Mouse (Mus musculus): ENCODE measurements around the gene Rab2b.
"Not testable (repeated sequence)": the region's sequence is repeated elsewhere in the genome, so short reads cannot be mapped to it uniquely, and the experiment has no call there.

Rab2b gene

DNA sequence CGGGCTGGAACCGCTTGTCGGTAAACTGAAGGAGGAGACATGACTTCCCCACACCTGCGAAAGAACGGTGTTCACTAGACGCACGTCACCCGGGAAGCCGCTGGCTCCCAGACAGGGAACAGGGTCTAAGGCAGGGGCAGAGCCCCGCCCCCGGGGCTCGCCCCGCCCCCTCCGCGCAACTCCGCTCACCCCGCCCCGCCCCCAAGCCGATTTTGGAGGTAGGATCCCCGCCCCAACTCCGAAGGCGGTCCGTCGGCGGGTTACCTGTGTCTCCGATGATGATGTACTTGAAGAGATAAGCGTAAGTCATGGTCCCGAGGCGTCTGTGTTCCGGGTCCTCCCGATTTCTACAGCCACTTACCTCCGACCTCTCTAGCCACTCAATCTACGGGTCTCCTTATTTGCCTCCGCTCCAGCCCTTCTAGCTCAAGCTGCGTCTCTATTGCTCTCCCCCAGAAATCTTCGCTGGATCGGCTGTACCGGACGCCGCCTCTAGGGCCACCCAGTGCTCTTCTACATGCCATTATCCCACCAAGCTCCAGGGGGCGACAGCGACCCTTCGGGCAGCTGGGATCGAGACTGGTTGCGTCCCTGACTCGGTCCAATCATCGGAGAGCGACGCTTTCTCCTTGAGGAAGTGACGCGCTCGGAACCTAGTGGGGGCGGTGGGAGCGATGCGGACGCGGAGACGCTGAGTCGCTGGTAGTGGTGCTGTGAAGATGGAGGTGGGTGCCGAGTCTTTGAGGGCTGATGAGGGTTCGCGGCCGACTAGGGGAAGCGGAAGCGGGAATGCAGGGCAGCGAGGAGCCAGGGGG lies at the start of gene Rab2b, which contains the start of gene Tox4:
Gene Rab2b, minus strand, starts transcription at position 614 of the 815 bp plus-strand sequence.
Gene Tox4, plus strand, starts transcription at position 215 of the 815 bp plus-strand sequence.
- peak; percentile 98 for DNase-seq (ENCODE audit: low spot score)

DNA sequence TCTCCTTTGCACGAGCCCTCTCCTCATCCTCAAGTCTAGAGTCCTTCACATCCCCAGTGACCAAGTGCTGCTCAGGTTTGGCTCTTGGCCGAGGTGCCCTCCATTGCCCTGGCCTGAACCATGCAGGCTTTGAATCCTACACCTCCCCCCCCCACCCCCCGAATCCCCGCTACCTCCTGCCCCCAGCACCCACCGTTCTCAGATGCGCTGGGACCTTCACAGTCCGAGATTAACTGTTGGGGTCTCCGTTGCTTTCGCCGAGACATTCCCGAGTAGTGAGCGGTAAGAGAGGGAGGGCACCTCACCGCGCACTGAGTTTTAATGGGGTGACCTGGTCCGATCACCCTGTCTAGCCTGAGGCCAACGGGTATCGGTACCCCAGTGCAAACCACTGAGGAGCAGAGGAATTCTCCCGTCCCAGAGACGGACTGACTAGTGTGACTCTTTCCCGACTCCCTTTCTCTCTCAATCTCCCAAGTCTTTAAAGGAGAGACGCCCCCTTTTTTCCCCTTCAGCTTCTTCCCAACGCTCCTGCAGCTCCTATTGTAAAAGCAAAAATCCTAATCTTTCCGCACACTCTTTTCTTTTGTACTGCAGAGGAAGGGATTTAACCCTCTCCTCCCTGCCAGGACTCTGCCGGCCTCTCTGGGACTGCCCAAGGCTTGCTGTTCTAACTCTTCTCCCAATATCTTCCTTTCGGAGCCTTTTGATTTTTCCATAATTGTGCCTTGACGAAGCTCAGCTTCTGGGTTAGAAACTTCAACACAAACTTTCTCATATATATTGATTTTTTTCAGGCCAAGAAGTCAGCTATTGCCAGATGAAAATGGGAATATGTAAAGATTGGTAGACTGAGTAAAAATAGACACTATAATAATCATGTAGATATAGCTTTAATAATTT lies 48.8 kb upstream of the Rab2b start, which contains the start of gene Sall2:
Gene Sall2, minus strand, starts transcription at position 853 of the 903 bp plus-strand sequence.
- DNase-seq (ENCODE audit: low spot score) = no peak

GRCm38 (mm10) chr14:52327375-52327901 lies 48.1 kb upstream of the Rab2b start:
- no peak for DNase-seq (ENCODE audit: low spot score)

DNA sequence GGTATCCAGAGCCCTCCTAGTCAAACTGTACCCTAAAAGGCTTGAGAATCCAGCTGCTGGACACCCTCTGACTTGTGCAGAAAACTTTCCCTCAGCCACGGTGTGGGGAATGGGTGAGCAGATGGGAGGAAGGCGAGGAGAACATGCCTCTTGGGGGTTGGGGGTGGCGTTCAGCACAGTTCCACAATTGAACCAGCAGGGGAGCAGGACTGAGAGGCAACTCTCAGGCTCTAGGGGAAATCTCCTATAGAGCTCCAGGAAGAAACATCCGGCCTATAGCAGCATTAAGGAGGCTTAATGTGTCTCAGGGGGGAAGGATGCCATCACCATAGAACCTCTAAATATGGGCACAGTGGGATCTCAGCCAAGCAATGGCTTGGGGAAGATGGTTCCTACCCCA lies 46.5 kb upstream of the Rab2b start:
- DNase-seq (ENCODE audit: low spot score) = no peak

GRCm38 (mm10) chr14:52319361-52319760 lies 40.0 kb upstream of the Rab2b start:
- no peak for DNase-seq (ENCODE audit: low spot score)

DNA sequence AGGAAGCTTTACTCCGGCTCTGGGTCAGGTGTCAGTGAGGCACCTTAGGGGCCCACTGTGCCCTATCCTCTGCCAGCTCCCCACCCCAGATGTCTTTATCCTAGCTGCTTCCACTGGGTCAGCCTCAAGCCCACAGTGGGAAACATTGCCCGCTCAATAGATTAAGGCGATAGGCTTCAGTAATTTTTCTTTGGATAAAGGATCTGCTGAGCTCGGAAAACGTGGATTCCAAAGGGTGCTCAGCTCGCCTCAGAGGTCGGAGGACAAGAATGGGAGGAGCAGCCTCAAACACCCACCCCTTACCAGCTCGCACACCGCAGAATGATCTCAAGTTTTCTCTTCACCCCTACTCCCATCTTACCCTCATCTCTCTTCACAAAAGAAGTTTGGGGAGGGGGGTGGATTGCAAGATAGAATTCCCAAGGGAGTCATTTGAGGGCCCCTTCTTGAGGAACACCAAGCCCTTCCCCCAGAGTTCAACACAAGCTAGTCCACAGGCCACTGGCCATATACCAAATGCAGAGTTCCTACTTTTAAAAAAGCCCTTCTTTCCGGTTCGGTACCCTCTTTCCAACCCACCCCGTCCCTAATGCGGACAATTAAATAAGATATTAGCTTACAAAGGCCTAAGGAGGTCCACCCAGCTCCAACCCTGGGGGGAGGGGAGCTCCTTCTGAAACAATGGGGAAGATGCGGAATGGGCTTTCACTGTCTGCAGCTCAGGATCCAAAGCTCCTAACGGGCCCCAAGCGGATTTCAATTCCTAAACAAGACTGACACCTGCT lies 37.3 kb upstream of the Rab2b start:
- no peak for DNase-seq (ENCODE audit: low spot score)

GRCm38 (mm10) chr14:52315792-52316440 lies 36.6 kb upstream of the Rab2b start:
- peak; percentile 46 for DNase-seq (ENCODE audit: low spot score)

- no peak for DNase-seq (ENCODE audit: low spot score)
Observed at GRCm38 (mm10) chr14:52315283-52315780, 36.0 kb upstream of the Rab2b start.

DNA sequence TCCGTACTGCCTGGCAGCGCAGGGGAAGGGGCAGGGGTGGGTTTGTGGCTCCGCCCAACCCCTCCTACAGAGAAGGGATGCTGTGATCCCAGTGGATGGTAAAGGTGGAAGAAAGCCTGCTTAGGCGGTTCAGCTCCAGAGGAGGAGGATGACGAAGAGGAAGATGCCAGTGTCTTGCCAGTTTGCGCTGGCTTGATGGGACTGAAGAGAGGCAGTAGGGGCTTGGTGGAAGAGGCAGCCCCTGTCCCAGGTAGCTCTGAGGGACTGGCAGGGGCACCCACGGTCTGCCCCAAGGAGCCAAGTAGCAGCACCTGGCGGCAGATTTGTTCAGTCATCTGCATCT lies 35.4 kb upstream of the Rab2b start:
- DNase-seq (ENCODE audit: low spot score) = no peak

DNA sequence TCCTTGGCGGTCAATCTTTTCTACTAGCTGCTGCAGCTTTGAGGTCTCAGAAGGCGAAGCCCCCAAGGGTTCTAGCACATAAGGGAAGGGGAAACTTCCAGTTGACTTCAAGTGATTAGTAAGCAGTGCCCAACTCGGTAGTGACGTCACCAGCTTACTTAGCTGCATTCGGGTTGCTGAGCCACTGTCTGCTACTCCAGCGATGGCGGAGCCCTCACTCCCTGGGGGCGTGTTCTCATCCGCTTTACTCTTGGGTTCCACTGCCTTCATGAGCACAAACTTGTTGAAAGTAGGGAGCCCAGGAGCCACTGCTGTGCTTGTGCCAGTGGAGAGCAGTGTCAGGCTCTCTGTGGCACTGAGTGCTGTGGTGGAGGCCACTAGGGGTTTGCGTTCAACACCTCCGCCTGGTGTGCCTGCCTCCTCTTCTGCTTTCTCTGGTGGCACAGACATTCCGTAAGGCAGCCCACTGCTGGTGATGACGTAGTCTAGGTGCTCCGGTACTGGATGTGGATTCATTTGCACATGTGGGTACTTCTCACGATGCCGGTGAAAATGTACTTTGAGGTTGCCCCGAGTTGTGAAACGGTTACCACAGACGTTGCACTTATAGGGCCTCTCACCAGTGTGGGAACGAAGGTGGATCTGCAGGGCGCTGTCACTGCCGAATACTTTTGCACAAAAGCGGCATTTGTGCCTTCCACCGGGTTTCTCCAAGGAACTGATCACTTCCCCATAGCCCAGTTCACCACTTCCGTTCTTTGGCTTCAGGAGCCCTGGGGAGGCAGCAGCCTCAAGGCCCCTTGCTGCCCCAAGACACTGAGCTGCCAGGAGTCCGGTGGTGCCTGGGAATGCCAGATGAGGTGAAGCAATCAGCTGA lies 34.8 kb upstream of the Rab2b start:
- no peak for DNase-seq (ENCODE audit: low spot score)

DNA sequence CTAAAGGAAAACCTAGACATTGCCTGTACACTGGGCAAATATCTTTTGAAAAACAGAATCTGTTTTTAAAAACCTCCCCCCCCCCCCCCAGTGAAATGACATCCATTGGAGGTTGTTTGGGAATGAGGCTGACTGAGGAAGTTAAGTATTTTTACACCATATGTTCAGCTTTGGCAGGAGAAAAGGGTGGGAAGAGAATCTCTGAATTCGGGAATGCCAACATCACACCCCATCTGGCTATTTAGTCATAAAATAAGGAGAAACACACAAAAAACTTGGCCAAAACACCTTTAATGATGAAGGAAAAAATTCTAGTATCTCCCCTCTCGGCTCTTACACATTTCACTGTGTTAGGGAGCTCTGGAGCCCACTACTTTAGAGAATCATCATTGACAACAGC lies 31.6 kb upstream of the Rab2b start:
- no peak for DNase-seq (ENCODE audit: low spot score)

DNA sequence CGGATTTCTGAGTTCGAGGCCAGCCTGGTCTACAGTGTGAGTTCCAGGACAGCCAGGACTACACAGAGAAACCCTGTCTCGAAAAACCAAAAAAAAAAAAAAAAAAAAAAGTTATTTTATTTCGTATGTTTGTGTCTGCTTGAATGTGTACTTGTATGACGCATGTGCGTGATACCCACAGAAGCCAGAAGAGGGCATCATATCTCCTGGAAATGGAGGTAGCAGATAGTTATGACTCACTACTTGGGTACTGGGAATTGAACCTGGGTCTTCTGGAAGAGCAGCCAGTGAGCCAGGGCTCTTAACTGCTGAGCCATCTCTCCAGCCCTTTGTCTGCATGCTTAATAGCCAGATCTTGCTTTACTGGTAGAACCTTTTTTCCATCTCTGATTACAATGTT lies 31.0 kb upstream of the Rab2b start:
- not testable (repeated sequence) for DNase-seq (ENCODE audit: low spot score)

DNA sequence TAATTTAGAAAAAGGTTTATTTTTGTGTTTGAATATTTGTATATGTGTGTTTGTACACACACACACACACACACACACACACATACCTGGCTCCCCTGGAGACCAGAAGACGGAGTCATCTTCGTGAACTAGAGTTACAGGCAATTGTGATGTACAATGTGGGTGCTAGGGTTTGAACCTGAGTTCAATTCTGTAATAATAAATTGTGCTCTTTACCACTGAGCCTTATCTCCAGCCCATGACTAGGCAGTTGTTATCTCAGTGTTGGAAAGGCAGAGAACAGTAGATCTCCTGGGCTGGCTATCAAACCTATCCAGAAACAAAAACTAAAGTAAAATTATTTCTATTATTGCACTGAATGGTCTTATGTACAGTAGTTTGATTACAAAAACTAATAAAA lies 26.8 kb upstream of the Rab2b start:
- no peak for DNase-seq (ENCODE audit: low spot score)

GRCm38 (mm10) chr14:52304644-52305271 lies 25.4 kb upstream of the Rab2b start, which contains the start of gene Mettl3:
Mettl3 (minus strand) TSS chr14:52305128.
- peak; percentile 76 for DNase-seq (ENCODE audit: low spot score)

- DNase-seq (ENCODE audit: low spot score) = not testable (repeated sequence)
Observed at GRCm38 (mm10) chr14:52303517-52303916, 24.2 kb upstream of the Rab2b start.

DNA sequence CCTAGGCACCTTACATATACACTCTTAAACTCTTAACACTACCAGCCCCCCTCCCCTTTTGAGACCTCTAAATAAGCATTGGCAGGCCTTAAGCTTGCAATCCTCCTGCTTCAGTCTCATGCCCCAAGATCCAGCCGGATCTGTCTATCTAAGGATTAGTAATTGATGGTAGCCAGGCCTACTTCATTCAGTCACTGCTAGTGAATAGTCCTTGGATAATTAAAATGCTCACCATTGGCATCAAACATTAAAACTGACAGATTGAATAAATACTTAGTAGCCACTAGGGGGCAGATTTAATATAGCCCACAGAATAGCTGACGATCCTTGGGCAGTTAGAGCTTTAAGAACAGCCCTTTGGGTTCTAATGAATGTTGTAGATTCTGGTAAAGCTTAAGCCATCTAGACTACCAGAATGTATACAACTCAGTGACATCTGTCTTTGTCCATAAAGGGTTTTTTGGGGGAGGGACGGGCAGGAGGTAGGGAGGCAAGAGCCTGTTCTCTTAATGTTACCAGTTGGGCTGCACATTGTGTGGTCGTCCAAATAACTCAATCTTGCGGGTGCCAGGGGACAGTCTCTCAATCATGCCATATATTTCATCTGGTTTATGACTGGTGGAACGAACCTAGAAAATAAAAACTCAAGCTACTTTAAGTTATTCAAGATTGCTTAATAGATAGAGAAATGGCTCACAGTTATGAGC lies 16.4 kb upstream of the Rab2b start:
- DNase-seq (ENCODE audit: low spot score) = no peak

DNA sequence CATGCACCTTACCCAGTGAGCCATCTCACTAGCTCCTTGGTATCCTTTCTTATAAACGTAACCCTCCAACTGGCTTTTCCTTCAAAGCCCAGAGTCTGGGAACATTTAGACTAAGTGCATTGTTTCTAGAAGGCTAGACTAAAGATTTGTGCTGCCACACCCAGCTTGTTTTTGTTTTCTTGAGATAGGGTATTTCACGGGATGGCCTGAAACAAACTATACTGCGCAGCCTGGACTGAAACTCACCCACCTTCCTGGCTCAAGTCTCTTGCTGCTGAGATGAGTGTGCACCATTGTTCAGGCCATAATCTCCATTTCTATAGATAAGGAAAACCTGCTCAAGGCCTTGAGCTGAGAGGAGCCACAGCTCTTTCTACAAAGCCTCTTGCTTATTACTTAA lies 4.8 kb upstream of the Rab2b start:
- DNase-seq (ENCODE audit: low spot score) = no peak

GRCm38 (mm10) chr14:52283629-52284028 lies 4.3 kb upstream of the Rab2b start:
- DNase-seq (ENCODE audit: low spot score) = no peak

DNA sequence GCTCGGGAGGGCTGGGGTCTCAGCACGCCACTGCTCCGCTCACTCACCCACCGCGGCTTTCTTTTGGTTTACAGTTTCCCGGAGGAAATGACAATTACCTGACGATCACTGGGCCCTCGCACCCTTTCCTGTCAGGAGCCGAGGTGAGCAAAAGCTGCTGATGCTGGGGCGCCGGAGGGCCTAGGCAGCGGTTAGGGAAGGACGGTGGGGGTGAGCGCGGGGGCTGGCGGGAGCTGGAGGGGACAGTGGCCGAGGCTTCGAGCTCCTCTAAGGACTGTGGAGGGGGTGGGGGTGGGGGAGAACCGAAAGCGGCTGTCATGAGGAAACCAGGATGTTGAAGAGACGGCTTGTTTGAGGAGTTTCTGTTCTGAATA lies 389 bp upstream of the Rab2b start:
- DNase-seq (ENCODE audit: low spot score) = no peak
